Mouse (Mus musculus): ENCODE results near the gene Jazf1. TPM values are rescaled to one million over a fixed set of nuclear protein-coding genes. Genes with fewer than 3 reads are reported as not detected.

Jazf1 gene
- total and polyA plus RNA-seq, 2 experiments from 2014 or later: 35.2 to 56.1 TPM

- Histone ChIP-seq H3K4me1 (ENCODE audit: insufficient read depth, low read length) (no peaks in the 10 kb centered on the region; the same call in 1 of the 2 replicates), H3K9ac (replicated peaks; ENCODE audit: low read length) (no peak overlapping the region), H3K4me2 (ENCODE audit: low read depth, low read length) (no peak overlapping the region), H3K36me3 (ENCODE audit: insufficient read depth, low read length) (no peaks in the 10 kb centered on the region), H3K27me3 (ENCODE audit: insufficient read depth, low read length) (no peaks in the 10 kb centered on the region), H3K27ac (peak overlapping the region; percentile 45; the same call in 1 of the 2 replicates), H3K4me3 (ENCODE audit: low read length) (no peak overlapping the region), H3K9me3 (ENCODE audit: low read length) (no peaks in the 10 kb centered on the region)
- peak; percentile 56 for DNase-seq (ENCODE audit: low spot score)
- ATAC-seq: peak; percentile 70; the same call in 1 of the 2 replicates
- 41% methylated on average over 4 of the region's 4 CpGs for WGBS
- TF ChIP-seq CTCF (IDR thresholded peaks at IDR 0.05; ENCODE audit: low read depth): peak; percentile 16
Observed at GRCm38 (mm10) chr6:52887541-52888203, 180.8 kb downstream of the Jazf1 start.

GRCm38 (mm10) chr6:52883773-52884172 is 184.7 kb downstream of the Jazf1 start:
- WGBS: 81% methylated on average over 2 of the region's 2 CpGs
- no peak overlapping the region for H3K4me3 ChIP-seq (ENCODE audit: low read length)
- no peaks in the 10 kb centered on the region; the same call in 1 of the 2 replicates for H3K4me1 ChIP-seq (ENCODE audit: insufficient read depth, low read length)
- H3K27ac ChIP-seq: no peak overlapping the region
- no peak for TF ChIP-seq CTCF (IDR thresholded peaks at IDR 0.05; ENCODE audit: low read depth)
- H3K27me3 ChIP-seq (ENCODE audit: insufficient read depth, low read length): no peaks in the 10 kb centered on the region
- H3K9me3 ChIP-seq (ENCODE audit: low read length): no peaks in the 10 kb centered on the region
- no peak for DNase-seq (ENCODE audit: low spot score)
- no peak for ATAC-seq
- no peaks in the 10 kb centered on the region for H3K36me3 ChIP-seq (ENCODE audit: insufficient read depth, low read length)
- H3K9ac ChIP-seq (replicated peaks; ENCODE audit: low read length): no peak overlapping the region
- no peak overlapping the region for H3K4me2 ChIP-seq (ENCODE audit: low read depth, low read length)

- no peak for TF ChIP-seq CTCF (IDR thresholded peaks at IDR 0.05; ENCODE audit: low read depth)
- Histone ChIP-seq H3K4me2 (ENCODE audit: low read depth, low read length) (no peak overlapping the region), H3K4me1 (ENCODE audit: insufficient read depth, low read length) (no peaks in the 10 kb centered on the region), H3K9me3 (ENCODE audit: low read length) (no peaks in the 10 kb centered on the region), H3K27me3 (ENCODE audit: insufficient read depth, low read length) (no peaks in the 10 kb centered on the region), H3K36me3 (ENCODE audit: insufficient read depth, low read length) (no peaks in the 10 kb centered on the region), H3K4me3 (ENCODE audit: low read length) (no peak overlapping the region), H3K9ac (replicated peaks; ENCODE audit: low read length) (no peak overlapping the region), H3K27ac (no peak overlapping the region)
- no peak for DNase-seq (ENCODE audit: low spot score)
- ATAC-seq: no peak
- WGBS: 53% methylated on average over 4 of the region's 4 CpGs
Observed at GRCm38 (mm10) chr6:52877176-52877575, 191.3 kb downstream of the Jazf1 start.

DNA sequence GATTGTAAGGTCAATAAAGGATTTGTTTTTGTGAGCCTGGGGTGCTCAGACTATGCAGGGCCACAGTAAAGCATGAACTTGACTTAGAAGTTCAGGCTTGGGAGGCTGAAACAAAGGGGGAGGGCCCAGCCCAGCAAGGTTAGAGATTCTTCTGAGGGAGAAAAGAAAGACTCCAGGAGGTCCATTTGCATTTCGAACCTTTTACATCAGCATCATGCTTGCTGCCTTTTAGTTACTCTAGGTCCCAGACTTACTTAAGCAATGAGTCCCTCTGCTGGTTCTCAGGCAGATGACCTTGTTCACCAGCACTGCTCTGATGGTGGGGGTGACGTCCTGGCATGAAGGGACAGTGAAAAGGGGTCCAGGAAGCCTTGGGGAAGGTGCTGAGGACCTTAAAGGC is 197.1 kb downstream of the Jazf1 start:
- H3K9me3 ChIP-seq (ENCODE audit: low read length): no peaks in the 10 kb centered on the region
- H3K4me1 ChIP-seq (ENCODE audit: insufficient read depth, low read length): no peaks in the 10 kb centered on the region
- no peak overlapping the region for H3K27ac ChIP-seq
- H3K27me3 ChIP-seq (ENCODE audit: insufficient read depth, low read length): no peaks in the 10 kb centered on the region
- H3K4me3 ChIP-seq (ENCODE audit: low read length): no peak overlapping the region
- no peak for ATAC-seq
- no peak overlapping the region for H3K4me2 ChIP-seq (ENCODE audit: low read depth, low read length)
- peak; percentile 48 for TF ChIP-seq CTCF (IDR thresholded peaks at IDR 0.05; ENCODE audit: low read depth)
- no peaks in the 10 kb centered on the region for H3K36me3 ChIP-seq (ENCODE audit: insufficient read depth, low read length)
- 27% methylated on average over 2 of the region's 2 CpGs for WGBS
- no peak overlapping the region for H3K9ac ChIP-seq (replicated peaks; ENCODE audit: low read length)
- DNase-seq (ENCODE audit: low spot score): no peak

DNA sequence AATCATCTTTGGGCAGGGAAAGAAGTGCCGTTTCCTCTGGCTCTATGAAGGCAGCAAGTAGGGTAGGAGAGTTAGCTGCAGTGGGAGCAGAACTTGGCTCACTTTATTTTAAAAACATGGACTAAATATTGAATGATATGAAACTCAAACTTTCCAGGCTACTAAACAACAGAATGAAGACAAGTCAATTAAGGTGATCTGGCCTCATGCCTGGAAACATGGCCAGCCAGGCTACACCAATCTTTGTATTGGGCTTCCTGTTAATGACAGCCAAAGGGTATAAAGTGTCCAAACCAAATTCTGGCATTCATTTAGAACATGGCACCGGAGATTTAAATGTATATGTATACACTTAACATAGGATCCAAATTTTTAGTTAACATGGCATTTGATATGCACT is 199.2 kb downstream of the Jazf1 start:
- Histone ChIP-seq H3K27me3 (ENCODE audit: insufficient read depth, low read length) (no peaks in the 10 kb centered on the region), H3K36me3 (ENCODE audit: insufficient read depth, low read length) (no peaks in the 10 kb centered on the region), H3K27ac (no peak overlapping the region), H3K9ac (replicated peaks; ENCODE audit: low read length) (no peak overlapping the region), H3K4me1 (ENCODE audit: insufficient read depth, low read length) (no peaks in the 10 kb centered on the region), H3K4me3 (ENCODE audit: low read length) (no peak overlapping the region), H3K9me3 (ENCODE audit: low read length) (no peaks in the 10 kb centered on the region), H3K4me2 (ENCODE audit: low read depth, low read length) (no peak overlapping the region)
- 69% methylated on average over 2 of the region's 2 CpGs for WGBS
- ATAC-seq: no peak
- no peak for TF ChIP-seq CTCF (IDR thresholded peaks at IDR 0.05; ENCODE audit: low read depth)
- no peak for DNase-seq (ENCODE audit: low spot score)

DNA sequence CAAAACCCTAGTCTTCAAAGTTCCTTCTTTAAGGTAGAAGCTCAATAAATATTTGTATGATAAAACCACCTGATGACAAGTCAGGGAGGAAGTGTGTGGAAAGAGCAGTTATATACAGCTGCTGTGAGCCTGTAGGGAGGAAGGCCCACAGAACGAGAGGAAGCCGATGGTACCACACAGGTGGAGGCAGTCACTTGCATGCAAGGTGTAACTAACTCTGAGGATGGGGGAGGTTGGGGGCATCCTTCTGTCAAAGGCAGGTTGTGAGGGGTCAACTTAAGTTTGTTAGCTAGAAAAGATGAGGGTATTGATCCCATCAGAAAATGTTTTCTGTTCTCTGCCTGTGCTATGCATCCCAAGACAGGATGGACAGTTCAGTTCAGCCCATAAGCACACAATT is 200.1 kb downstream of the Jazf1 start:
- H3K4me3 ChIP-seq (ENCODE audit: low read length): no peak overlapping the region
- H3K27me3 ChIP-seq (ENCODE audit: insufficient read depth, low read length): no peaks in the 10 kb centered on the region
- TF ChIP-seq CTCF (IDR thresholded peaks at IDR 0.05; ENCODE audit: low read depth): no peak
- no peaks in the 10 kb centered on the region for H3K9me3 ChIP-seq (ENCODE audit: low read length)
- H3K4me1 ChIP-seq (ENCODE audit: insufficient read depth, low read length): no peaks in the 10 kb centered on the region
- H3K9ac ChIP-seq (replicated peaks; ENCODE audit: low read length): no peak overlapping the region
- H3K4me2 ChIP-seq (ENCODE audit: low read depth, low read length): no peak overlapping the region
- no peaks in the 10 kb centered on the region for H3K36me3 ChIP-seq (ENCODE audit: insufficient read depth, low read length)
- ATAC-seq: no peak
- no peak overlapping the region for H3K27ac ChIP-seq
- DNase-seq (ENCODE audit: low spot score): no peak
- 95% methylated on average over 2 of the region's 2 CpGs for WGBS

DNA sequence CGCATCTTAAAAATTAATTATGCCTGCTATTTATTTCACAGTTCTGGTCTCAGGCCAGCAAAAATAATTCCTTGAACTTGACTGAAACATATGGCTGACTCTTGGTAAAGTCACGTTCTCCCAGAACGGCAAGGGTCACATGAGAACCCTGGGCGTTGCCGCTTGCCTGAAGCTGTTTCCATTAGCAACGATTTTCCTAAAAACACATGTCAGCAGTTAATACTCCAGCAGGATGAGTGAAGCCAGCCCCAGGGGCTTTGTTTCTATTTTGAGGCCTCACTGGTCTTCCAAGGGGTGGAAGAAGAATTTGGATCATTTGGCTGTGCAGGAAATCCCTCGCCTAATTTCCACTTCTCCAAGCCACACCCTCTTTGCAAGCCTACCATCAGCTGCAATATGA is 206.5 kb downstream of the Jazf1 start:
- 16% methylated on average over 7 of the region's 7 CpGs for WGBS

More for the DNA sequence above, 206.5 kb downstream of the Jazf1 start:
- no peaks in the 10 kb centered on the region for H3K36me3 ChIP-seq (ENCODE audit: insufficient read depth, low read length)
- H3K9me3 ChIP-seq (ENCODE audit: low read length): no peaks in the 10 kb centered on the region
- H3K27ac ChIP-seq: peak overlapping the region; percentile 56; the same call in 1 of the 2 replicates
- H3K4me2 ChIP-seq (ENCODE audit: low read depth, low read length): no peak overlapping the region
- ATAC-seq (no peak), DNase-seq (ENCODE audit: low spot score) (peak; percentile 50)
- no peaks in the 10 kb centered on the region for H3K27me3 ChIP-seq (ENCODE audit: insufficient read depth, low read length)
- H3K4me1 ChIP-seq (ENCODE audit: insufficient read depth, low read length): peaks cover 29% of the 10 kb centered on the region
- no peak for TF ChIP-seq CTCF (IDR thresholded peaks at IDR 0.05; ENCODE audit: low read depth)
- H3K9ac ChIP-seq (replicated peaks; ENCODE audit: low read length): no peak overlapping the region
- H3K4me3 ChIP-seq (ENCODE audit: low read length): no peak overlapping the region
